Mouse (Mus musculus) stomach, postnatal 0 days (tissue): ENCODE results near the gene Lax1.

Experiments
- CTCF ChIP-seq: IDR thresholded peaks from 2 replicates; pipeline ENCODE4 v1.5.1; 2016; ENCODE audit warnings: antibody characterized with exemption, low read depth, mild to moderate bottlenecking, moderate library complexity
- EP300 ChIP-seq: optimal IDR thresholded peaks from 2 replicates; pipeline ENCODE3; 2016; ENCODE audit warnings: antibody characterized with exemption

DNA sequence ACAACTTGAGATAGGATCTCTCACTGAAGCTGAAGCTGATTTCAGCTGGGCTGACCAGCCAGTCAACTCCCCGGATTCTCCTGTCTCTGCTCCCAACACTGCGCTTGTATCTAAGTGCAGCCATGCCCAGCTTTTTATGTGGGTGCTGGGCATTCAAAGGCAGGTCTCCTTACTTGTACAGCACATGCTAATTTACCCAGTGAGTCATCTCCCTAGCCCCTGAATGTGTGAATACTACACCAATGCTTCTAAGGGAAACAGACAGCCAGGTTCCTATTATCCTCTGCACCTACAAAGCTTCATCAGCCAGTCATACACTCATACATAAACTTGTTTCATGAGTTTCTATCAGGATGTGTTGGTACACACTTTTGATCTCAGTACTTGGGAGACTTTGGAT is 48.7 kb downstream of the Lax1 start:
- no peak for TF ChIP-seq CTCF
- no peak for TF ChIP-seq EP300
